Mouse (Mus musculus): ENCODE measurements at regions not wholly inside any gene's neighbourhood (a gene's known extent, or its start where the extent isn't known, plus 50 kb on each side); places are given as distances from the start of the nearest gene placed in this dataset.
"Not testable (repeated sequence)": the region's sequence is repeated elsewhere in the genome, so short reads cannot be mapped to it uniquely, and the experiment has no call there.

DNA sequence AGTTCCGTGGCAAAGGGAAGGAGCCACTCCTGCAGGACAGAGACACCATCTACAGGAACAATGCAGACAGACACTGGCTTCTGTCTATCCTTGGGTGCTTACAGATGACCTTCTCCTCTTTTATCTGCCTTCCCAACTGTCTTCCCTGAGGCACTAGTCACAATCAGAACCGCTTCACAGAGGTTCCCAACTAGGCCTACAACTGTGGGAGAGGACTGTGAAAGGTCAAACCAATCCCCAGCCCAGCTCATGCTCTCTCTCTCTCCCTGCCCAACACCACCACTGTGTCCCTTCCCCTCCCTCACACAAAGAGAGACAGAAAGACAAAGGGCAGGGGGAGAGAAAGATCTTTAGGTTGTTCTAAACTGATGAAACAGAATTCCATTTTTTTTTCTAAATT, 61.3 kb downstream of the Tmem17 start:
- no peak for DNase-seq (ENCODE audit: low read depth)

DNA sequence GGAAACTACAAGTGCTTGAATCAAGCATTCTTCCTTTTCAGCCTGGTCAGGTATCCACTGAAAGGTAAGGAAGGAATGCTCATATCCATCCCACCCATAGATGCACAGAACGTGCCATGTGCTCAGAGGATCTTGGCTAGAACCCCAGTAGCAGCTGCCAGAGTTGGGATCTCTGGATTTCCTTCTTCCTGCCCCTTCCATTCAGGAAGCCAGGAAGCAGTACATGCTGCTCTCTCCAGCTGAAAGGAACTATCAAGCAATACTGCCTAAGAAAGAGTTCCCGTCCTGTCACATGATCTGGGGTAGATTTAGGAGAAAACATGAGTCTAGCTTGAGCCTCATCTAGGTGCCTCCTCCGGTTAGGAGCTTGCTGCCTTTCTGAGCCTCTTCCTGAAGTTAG, 61.9 kb downstream of the Tmem17 start:
- DNase-seq (ENCODE audit: low read depth), result no peak

DNA sequence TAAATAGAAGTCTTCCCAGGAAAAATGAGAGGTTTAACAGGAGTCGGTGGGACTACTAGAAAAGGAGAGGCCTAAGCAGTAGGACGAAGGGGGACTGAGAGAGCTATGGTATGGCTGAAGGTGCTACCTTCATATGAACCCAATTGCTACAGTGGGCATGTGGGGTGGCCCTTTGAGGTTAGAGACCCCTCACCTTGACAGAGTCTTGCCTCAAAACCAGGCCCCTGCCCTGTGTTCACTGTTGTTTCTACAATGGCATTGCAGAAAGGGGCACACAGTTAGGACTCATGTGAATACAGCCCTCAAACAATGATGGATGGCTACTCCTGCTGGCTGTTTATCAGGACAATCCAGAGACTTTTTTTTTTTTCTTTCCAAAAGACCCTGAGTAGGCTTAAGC, 62.6 kb downstream of the Tmem17 start:
- no peak for DNase-seq (ENCODE audit: low read depth)

DNA sequence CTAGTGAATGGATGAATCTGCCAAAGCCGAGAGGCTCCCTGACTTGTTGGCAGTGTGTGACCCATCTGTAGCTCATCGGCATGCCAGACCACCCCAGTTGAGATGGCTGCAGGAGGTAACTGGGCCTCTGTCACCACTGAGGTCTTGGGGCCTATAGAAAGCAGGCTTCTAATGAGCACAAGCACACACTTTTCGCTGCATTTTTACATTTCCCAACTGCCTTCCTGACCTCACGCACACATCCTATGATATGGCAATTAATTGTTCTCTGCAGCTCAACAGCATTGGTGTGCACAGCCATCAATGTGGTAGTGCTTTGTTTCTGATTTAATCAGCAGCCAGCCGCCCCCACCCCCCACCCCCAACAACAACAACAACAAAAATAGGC, 72.2 kb downstream of the Tmem17 start:
- no peak for DNase-seq (ENCODE audit: low read depth)

DNA sequence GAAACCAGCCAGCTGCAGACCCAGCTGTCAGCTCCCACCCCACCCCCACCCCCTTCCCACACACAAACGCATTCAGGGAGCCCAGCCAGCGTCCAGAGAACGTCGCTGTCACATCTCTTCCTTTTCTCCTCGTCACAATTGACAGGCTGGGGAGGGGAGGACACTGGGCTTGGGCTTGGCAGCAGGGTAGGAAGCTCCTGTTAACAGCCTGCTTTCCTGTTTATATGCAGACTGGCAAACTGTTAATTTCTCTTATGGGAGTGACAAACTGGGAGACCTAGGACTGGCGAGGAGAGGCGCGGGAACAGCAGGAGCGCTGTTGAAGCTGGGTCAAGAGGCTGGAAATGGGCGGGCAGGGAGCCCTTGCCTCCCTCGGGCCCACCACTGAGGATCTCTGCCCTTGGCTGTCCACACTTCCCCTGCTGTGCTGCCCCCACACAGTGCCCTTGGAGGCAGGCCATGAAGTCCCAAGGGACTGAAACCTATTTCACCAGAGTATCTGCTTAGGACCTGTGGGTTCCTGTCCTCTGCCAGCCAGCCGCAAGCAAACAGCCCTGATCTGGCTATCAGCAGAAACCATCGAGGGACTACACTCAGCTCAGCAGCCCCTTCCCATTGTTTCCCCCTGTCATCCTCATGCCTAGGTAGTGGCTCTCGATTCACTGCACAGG, 72.7 kb downstream of the Tmem17 start:
- no peak for DNase-seq (ENCODE audit: low read depth)

DNA sequence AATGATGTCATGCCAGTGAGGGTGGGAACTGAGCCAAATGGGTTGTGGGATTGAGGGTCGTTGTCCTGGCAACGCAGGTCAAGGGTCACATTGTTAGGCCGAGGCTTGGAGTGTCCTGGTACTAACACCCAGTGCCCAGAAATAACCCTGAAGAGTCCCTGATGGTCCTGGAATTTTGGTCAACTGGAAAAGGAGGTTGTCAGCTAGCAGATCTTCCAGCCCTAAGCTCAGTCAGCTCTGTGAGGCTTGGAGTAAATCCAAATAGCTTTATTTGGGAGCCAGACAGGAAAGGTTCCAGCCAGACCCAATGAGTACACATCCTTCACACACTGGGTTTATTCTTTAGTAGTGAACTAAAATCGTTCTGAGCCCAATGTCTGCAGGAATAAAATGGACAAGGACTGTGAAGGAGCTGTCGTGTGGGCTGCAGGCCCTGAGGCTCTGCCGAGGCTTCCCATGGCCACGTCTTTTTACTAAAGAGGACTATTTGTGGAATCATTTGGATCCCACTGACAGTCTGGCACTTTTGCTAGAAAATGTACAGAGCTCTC, 75.9 kb downstream of the Tmem17 start:
- no peak for DNase-seq (ENCODE audit: low read depth)

DNA sequence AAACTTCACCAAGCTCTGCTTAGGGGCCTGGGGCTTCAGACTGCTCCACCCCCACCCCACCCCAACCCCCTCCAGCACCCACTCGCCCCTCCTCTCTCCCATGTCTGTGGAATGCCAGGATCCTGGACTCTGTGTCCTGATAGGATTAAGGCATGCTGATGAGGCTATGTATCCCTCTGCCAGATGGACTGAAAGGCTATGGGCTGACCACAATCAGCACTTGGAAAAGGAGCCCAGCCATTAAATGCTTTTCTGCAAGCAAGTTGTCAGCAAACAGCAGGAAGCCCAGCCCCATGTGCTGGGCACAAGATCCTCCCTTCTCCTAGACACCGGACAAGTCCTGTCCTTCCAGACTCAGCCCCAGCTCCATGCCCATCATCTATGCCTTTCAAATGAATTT, 76.7 kb downstream of the Tmem17 start:
- DNase-seq (ENCODE audit: low read depth), result no peak

DNA sequence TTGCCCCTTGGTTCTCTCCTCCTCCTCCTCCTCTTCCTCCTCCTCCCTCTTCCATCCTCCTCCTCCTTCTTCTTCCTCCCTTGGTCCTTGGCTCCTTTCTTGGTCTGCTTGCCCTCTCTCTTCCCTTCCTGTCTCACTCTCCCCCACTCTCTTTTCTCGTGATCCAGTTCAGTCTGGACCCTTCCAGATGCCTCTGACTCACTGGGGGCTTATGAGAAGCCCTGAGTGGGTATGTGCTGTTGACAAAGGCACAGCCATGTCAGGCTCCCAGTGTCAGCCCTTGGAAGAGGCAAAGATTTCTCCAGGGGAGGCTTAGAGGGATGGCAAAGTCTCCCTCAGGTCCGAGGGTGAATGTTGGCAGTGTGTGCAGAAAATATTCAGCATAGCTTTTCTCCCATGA, 78.0 kb downstream of the Tmem17 start:
- DNase-seq (ENCODE audit: low read depth), result no peak

DNA sequence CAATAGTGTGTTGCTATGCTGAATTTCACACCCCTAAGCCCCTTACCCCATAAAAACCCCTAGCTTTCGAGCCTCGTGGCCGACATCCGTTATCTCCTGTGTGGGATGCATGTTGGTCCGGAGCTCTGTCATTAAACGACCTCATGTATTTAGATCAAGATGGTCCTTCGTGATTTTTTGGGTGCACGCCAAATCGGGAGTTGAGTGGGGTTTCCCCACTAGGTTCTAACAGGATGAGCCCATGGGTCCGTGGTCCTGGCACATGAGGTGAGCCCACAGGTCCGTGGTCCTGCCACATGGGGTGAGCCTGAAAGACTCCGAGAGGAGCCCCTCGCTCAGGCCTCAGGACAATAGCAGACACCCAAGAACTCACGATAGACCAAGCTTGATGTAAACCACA, 79.2 kb downstream of the Tmem17 start:
- DNase-seq (ENCODE audit: low read depth), result not testable (repeated sequence)

DNA sequence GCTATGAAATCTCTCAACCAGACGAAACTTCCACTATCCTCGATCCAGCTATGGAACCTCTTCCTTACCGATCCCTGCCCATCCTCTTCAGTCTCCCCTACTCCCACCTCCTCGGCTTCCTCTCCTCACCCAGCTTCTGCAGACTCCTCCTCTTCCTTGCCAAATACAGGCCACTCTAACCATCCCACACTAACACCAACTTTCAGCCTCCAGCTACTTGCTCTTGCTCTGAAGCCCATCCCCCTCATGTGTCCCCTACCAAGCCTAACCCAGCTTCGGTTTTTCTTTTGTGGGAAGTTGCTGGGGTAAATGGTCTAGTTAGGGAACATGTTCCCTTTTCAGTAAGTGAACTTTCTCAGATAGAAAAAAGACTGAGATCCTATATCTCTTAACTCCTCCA, 80.8 kb downstream of the Tmem17 start:
- no peak for DNase-seq (ENCODE audit: low read depth)

DNA sequence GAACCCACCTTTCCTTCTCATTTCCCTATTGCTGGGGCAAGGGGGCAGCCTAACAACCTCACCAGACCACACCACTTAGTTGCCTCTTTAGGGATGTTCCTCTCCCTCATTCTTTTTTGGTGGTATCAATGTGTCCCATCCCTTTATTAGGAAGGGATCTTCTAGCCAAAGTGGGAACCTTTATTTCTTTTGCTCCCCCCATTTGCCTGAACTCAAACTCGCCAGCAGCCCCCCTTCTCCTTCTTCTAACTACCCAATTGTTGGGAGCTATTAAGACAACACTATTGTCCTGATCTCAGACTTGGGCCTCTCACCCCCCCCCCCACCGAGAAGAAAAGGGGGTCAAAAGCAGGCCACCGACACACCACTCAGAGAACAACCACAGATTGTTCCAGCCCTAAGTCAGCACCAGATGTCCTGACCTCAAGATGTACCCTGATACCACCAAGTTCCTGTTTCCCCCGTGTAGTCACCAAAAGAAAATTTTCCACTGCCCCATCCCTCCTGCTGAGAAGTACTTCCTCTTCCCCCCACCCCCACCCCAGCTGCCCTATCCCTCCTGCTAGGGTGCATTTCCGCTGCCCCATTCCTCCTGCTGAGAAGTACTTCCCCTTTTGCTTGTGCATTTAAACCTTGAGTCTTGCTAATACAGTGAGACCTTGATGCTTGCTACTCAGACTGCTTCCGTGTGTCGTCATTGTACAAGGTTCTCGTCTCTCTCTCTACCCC, 84.4 kb downstream of the Tmem17 start:
- no peak for DNase-seq (ENCODE audit: low read depth)

DNA sequence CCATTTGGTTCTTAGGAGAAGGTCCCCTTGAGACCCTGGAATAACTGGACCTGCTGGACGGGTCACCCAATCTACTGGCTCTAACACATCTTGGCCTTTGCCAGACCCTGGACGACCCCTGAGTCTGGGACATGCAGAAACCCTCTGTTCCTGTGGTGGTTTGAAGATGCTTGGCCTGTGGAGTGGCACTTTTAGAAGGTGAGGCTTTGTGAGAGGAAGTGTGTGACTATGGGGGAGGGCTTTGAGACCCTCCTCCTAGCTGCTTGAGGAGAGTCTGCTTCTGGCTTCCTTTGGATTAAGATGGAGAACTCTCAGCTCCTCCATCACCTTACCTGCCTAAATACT, 84.9 kb downstream of the Tmem17 start:
- no peak for DNase-seq (ENCODE audit: low read depth)

DNA sequence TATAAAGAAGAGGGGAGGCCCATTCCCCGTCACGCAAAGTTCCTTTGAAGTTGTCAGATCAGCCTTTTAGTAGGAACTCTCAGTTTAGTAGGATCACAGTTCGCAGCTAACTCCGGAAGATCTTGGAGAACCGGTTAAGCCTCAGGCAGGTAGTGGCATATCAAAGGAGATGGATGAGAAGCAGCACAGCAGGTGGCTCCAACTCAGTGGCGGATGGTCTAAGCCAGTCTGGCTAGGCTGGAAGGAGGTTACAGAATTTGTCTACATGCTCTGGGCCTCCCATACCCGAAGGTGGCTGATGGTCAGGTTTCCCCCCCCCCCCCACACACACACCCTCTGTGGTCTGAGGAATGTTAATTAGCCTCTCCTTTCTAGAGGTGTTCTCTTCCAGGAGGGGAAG, 88.5 kb downstream of the Tmem17 start:
- no peak for DNase-seq (ENCODE audit: low read depth)

DNA sequence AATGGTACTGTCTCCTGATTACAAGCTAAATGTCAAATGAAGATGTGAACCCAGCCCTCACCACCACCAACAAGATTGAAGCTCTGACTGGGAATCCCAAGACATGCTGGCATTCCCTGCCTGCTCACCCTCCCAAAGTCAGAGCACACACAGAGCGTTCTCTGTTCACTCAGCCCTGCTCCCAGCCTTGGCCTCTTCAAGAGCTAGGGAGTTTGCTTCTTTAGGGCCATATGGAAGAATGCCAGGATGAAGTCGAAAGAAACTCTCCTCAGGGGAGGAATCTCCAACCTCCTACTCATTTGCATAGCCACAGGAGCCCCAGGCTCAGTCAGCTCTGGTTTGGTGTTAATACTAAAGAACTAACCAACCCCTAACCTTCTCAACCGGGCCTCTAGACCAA, 90.1 kb downstream of the Tmem17 start:
- no peak for DNase-seq (ENCODE audit: low read depth)

DNA sequence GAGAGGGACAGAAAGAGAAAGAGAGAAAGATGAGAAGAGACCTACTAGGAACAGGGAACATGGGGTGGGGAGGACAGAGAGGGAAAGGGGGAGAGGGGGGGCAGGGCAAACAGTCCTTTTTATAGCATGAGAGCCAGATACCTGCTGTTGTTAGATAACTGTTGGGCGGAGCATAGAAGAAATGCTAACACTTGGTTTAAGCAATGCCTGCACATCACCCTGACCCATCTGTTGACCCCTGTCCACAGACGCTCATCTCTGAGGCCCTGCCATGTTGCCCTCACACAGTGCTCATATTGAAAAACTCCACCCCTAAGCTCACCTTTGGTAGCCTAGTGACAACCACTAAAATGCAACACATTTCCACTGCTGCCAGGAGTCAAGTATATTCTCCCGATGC, 90.7 kb downstream of the Tmem17 start:
- DNase-seq (ENCODE audit: low read depth), result no peak

DNA sequence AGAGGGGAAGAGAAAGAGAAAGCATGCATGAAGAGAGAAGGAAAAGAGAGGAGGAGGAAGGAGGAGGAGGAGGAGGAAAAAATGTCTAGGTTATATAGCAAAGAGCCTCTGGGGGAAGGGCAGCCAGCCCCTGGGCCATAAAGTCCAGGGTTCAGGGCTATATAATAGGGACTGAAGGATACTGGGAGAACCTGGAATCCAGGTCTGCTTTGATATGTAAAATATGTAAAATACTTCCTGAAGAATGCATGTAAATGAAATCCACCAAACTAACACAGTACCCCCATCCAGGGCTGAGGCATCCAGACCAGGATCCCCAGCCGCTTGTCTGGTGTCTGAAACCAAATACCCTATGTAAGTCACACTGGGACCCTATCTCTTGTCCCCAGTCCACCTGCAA, 91.5 kb downstream of the Tmem17 start:
- DNase-seq (ENCODE audit: low read depth), result no peak

DNA sequence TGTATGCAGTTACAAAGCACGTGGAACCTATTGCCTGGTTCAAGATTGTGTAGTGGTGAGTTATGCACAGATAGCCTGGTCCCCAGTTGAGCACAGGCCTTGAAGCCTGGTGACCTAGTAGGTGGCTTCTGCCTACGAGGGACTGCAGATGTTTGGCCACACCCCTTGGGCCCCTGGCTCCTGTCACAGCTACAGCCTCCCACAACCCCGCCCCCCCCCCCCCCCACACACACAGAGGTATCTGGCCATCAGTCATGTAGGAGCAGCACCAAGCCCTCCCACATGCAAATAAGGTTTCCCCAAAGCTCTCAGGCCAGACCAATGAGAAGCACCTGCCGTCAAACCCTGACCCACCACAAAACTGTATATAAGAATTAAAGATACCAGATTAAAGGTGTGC, 94.5 kb downstream of the Tmem17 start:
- DNase-seq (ENCODE audit: low read depth), result no peak

DNA sequence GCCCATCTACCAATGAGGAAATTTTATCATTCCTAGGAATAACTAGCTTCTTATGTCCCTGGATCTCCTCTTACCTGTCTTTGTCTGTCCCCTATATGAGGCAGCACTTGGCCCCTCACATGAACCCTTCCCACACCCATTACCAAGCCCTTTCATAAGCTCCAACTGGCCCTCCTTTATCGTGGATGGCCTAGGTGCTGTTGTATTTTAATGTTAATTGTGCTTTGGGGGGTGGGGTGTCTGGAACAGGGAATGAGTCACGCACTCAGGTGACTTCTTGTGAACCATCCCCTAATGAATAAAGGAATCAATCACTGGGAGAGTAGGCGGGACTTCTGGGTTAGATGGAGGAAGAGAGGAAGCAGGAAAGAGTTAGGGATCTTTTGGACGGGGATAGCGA, 95.8 kb downstream of the Tmem17 start:
- no peak for DNase-seq (ENCODE audit: low read depth)

DNA sequence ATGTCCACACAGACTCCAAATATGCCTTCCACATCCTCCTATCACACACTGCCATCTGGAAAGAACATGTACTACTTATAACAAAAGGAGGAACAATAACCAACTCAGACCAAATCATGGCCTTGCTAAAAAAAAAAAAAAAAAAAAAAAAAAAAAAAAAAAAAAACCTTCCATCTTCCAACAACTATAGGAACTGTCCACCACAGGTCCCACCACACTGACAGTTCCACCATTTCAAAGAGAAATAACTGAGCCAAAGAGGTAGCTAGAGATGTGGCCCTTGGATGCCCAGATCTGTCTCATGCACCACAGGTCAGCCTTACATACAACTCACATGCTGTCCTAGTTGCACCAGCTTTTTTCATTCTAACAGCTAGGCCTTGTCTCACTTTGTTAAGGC, 97.1 kb downstream of the Tmem17 start:
- no peak for DNase-seq (ENCODE audit: low read depth)

DNA sequence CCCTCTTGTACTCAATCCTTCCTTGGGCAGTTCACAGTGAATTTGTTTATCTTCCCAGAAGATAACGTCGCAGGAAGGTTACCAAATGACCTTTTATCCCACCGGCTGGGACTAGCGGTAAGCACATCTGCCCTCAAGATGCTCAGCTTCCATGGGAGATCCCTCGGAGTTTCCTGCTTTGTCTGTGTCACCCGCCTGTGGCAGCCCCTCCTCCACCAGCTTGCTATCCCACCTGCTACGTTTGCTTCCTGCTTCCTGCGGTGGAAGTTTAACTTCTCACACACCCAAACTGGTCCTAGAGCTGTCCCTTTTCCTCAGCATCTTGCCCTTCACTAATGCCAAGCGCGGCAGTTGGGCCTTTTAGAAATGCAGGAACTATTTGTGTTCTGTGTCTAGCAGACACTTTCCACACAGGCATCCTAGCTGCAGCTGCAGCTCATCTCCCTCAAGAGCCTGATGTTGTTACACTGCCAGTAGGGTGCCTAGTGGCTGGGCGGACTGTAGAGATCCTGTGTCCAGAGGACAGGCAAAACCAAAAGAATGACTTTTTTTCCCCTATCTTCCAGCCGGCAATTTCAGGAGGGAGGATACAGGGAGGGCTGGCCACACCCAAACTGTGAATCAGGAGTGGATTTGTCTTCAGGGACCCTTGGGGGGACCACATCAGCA, 98.7 kb downstream of the Tmem17 start:
- no peak for DNase-seq (ENCODE audit: low read depth)

DNA sequence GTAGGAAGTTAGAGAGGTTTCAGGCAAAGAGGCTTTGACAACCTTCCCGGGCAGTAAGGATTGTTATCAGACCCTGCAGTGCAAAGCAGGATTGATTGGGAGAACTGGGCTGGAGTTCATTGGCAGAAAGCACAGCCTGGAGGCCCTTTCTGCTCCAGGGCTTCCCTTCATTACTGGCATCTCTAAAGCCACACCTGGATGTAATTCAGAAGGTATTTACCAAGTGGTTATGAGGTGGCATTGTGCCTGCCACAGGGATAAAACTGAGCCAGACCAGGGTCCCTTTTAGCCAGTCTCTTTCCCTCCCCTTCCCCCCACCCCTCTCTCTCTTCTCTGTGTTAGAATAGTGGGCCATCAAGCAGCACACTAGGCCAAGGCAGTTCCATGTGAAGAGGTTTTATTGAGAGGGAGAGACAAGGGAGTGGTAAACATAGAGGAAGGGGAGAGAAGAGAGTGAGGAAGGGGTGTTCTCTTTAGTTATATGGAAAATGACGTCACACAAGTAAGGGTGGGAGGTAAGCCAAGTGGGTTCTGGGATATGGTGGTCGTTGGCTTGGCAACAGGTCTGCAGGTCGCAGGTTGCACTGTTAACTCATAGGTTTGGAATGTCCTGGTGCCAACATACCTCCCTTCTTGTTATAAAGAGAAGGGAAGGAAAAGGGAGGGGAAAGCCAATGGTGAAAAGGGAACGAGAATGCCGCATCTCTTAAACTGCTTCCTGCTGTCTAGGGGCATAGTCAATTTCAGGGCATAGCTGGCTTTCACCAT, 99.4 kb downstream of the Tmem17 start:
- DNase-seq (ENCODE audit: low read depth), result no peak

DNA sequence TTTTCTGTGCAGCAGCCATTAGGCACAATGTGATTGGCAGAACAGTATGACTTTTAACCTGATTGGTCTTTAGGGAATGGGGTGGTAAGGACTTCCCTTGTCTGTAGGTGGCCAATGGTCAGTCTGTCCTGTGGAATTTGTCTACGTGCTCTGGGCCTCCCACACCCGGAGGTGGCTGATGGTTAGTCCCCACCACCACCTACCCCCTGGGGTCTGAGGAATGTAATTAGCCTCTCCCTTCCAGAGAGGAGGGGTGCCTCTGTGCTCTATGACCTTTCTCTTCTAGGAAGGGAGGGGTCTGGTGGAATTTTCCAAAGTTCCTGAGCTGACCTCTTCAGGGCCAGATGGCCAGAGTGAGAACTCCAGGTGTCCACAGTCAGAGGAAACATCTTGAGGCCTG, 101.6 kb downstream of the Tmem17 start:
- DNase-seq (ENCODE audit: low read depth), result no peak
